Mouse (Mus musculus): ENCODE measurements around the gene Fat4.

DNA sequence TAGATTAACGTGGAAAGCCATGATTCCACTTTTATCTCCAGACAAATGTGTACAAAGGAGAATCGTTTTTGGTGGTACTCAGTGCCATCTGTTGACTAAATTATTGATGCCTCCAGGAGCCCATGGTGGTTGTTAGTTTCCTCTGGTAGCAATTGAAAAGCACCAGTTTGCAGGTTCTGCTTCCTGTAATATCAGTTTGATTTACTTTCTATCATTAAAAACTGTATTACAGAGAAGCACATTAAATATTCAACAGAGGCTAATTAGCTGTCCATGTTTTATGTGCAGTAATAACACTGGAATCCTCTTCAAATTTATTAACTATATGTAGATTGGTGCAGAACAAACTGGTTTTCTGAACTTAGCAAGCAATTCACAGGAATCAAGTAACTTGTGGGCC is 149.4 kb downstream of the Fat4 start:
- no peak for TF ChIP-seq CTCF (IDR thresholded peaks at IDR 0.05 in 2 of 3, conservative IDR thresholded peaks at IDR 0.05 in 1 of 3; ENCODE audit: control insufficient read depth in 1 of 3, insufficient read depth in 1 of 3, low read depth in 2 of 3, low read length in 3 of 3, poor library complexity in 1 of 3, severe bottlenecking in 1 of 3)
- no peak for TF ChIP-seq MYB (IDR thresholded peaks at IDR 0.05; ENCODE audit: low read depth, low read length)
- no peak for TF ChIP-seq POLR2A (IDR thresholded peaks at IDR 0.05; ENCODE audit: control insufficient read depth in 1 of 2, insufficient read depth in 1 of 2, low read depth in 1 of 2, low read length in 2 of 2, poor library complexity in 1 of 2)
- no peak for TF ChIP-seq BHLHE40 (IDR thresholded peaks at IDR 0.05; ENCODE audit: borderline replicate concordance, low read depth, low read length)
- TF ChIP-seq MYC (IDR thresholded peaks at IDR 0.05; ENCODE audit: low read depth, low read length), result no peak
- no peak for TF ChIP-seq MAX (IDR thresholded peaks at IDR 0.05; ENCODE audit: low read length)
- no peak for TF ChIP-seq TBP (IDR thresholded peaks at IDR 0.05; ENCODE audit: low read depth, low read length)
- no peak for TF ChIP-seq KAT2A (conservative IDR thresholded peaks at IDR 0.05; ENCODE audit: low read depth, low read length)
- TF ChIP-seq CHD2 (IDR thresholded peaks at IDR 0.05; ENCODE audit: low read length), result no peak
- TF ChIP-seq SMC3 (IDR thresholded peaks at IDR 0.05; ENCODE audit: low read depth, low read length), result no peak
- no peak for TF ChIP-seq MAFK (IDR thresholded peaks at IDR 0.05; ENCODE audit: borderline replicate concordance, low read depth, low read length)
- no peak for TF ChIP-seq SIN3A (IDR thresholded peaks at IDR 0.05; ENCODE audit: low read length)
- TF ChIP-seq JUND (IDR thresholded peaks at IDR 0.05; ENCODE audit: low read depth, low read length), result no peak
